Mouse (Mus musculus): ENCODE measurements at regions not wholly inside any gene's neighbourhood (a gene's known extent, or its start where the extent isn't known, plus 50 kb on each side); places are given as distances from the start of the nearest gene placed in this dataset.

GRCm38 (mm10) chr10:31035611-31036010 is 193.0 kb upstream of the Hey2 start:
- TF ChIP-seq CTCF (IDR thresholded peaks at IDR 0.05 in 2 of 3, conservative IDR thresholded peaks at IDR 0.05 in 1 of 3; ENCODE audit: control insufficient read depth in 1 of 3, insufficient read depth in 1 of 3, low read depth in 2 of 3, low read length in 3 of 3, poor library complexity in 1 of 3, severe bottlenecking in 1 of 3) (no peak), POLR2A (IDR thresholded peaks at IDR 0.05; ENCODE audit: control insufficient read depth in 1 of 2, insufficient read depth in 1 of 2, low read depth in 1 of 2, low read length in 2 of 2, poor library complexity in 1 of 2) (no peak), USF1 (IDR thresholded peaks at IDR 0.05; ENCODE audit: low read depth, low read length) (no peak), ZNF384 (IDR thresholded peaks at IDR 0.05; ENCODE audit: low read depth, low read length) (no peak)

Measured in MEL (cell line).